Mouse (Mus musculus): ENCODE data around the gene Acmsd.
A peak's percentile ranks its signal among the peaks of the same experiment; 100 is the strongest.
"Not testable (repeated sequence)": the region's sequence is repeated elsewhere in the genome, so short reads cannot be mapped to it uniquely, and the experiment has no call there.

Acmsd gene

DNA sequence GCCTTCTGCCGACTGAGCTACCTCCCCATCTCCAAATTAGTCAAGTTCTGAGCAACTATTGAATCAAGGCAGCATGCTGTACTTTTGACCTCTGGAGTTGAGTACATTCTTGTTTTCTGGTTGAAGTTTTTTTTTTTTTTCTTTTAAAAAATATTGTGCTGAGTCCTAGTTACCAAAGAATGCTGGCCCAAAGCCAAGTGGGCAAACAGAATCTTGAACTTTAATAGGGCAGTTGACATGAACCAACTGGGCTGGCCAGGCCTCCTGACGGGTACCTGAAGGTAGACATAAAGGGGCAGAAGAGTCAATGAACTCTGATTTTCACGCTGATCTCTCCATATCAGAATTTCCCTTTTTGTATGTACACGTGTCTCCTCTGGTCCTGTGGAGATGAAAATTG is at the start of gene Acmsd:
Gene Acmsd, plus strand, starts transcription at position 318 of the 400 bp plus-strand sequence.
- no peak for DNase-seq (ENCODE audit: low read depth, low spot score)

DNA sequence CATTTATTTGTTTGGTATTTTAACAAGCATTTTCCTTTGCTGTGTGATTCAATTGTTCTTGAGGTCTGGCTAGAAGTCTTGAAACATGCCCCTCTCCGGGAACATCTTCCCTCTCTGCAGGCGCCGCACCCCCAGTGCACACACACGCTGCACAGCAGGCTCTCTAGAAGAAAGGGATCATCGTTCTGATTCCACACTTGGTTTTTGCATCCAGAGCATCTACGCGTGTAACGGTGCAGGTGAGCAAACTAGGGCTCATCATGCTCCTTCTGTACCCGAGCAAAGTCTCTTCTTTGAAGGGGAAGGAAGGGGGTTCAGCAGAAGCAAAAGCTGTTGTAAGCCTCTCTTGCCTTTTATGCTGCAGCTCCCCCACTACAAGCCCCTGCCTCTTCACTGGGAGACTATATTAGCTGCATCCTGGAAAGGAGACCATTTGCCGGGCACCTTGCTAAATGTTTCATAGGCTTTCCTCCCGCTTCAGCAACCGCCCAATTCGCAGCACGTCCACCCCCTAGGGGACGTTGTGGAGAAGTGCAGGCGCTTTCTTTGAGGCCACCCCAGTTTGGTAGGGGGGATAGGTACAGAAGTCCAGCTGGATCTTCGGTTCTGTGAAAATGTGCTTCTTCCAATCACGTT is 49.6 kb upstream of the Acmsd start, which contains the start of gene Tmem163:
Gene Tmem163, minus strand, starts transcription at position 51 of the 636 bp plus-strand sequence.
- no peak for DNase-seq (ENCODE audit: low read depth, low spot score)

DNA sequence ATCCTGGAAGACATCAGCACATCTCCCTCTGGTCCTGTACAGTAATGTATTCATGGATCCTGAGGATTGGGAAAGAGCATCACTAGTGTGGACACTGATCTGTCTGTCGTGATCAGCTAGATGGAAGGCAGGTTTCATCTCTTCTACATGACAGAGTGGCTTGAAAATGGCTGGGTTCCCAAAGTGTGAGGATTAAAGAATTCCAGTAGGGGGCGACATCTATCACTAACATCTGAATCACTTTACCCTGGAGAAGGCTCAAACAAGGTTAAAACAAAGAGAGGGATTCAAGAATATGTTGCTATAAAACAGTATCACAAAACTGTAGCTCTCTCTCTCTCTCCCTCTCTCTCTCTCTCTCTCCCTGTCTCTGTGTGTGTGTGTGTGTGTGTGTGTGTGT is 32.7 kb upstream of the Acmsd start:
- DNase-seq (ENCODE audit: low read depth, low spot score), result no peak

DNA sequence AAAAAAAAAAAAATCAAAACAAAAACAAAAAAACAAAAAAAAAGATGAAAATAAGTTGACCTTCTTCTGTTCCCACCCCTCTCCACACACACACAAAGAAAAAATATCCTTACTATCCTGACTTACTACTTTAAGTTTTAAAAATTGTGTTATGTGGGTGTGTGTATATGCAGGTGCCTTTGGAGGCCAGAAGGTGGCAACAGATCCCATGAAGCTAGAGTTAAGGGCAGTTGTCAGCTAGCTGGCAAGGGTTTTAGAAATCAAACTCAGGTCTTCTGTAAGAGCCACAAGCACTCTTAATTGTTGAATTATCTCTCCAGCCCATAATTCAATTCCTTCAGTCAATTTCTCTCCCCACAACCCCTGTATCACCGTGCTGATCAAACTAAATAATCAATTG is 27.0 kb upstream of the Acmsd start:
- no peak for DNase-seq (ENCODE audit: low read depth, low spot score)

DNA sequence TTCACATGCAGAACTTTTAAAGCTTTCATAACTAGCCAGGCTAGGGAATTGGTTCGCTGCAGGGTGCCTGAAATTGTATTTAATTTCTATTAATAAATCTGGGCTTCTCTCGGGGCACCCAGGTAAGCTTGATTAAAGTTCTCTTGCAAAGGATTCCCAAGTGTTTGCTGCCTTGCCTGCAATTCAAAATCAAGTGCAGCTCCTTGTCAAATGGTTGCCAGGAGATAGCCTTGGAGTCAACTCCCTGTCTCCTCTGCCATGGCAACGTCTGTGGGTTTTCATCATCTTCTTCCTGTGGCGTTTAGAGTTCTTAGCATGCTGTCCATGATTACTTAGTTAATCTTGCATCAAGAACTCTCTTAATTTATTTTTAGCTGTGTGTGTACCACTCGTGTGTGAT is 22.9 kb upstream of the Acmsd start:
- no peak for DNase-seq (ENCODE audit: low read depth, low spot score)

DNA sequence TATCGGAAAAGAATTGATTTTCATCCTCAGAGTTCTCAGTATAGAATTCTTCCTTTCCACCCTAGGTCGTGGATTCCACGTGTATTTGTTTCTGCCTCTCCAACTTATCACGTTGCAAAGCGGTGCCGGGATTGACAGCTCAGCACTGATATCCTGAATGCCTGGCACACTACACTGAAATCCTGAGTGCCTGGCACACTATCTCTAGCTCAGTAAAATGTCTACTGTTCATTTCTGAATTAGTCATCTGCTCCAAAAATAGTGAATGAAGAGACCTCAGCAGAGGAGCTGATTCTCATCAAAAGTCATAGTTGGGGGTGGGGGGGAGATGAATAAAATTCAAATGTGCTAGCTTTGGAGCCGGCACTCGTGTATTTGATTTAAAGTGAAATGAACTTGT is 12.8 kb upstream of the Acmsd start:
- DNase-seq (ENCODE audit: low read depth, low spot score), result no peak

DNA sequence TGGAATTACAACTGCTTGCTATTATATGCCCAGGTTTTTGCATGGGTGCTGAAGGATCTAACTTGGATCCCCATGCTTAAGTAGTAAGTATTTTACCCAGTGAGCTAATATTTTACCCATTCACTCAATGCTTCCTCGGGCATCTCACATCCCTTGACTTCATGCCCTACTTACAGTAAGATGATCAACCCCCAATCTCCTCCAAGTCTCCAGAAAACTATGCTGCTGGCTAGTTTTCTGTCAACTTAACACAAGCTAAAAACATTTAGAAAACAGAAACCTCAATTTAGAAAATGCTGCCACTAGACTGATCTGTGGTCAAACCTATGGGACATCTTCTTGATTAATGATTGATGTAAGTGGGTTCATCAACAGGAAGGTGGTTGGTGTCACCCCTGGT is 10.9 kb upstream of the Acmsd start:
- DNase-seq (ENCODE audit: low read depth, low spot score), result no peak

DNA sequence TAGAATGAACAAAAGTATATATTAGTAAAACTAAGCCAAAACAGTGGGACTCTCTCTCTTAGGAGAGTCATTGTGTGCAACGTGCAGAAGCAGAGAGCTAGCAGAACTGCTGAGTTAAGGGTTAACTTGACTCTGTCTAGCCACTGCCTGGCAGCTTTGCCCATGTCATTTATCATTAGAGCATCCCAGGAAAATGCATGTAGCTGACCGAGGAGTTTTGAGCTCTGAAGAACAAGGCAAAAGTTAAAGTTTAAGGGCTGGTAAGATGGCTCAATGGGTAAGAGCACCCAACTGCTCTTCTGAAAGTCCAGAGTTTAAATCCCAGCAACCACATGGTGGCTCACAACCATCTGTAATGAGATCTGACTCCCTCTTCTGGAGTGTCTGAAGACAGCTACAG is 5.6 kb upstream of the Acmsd start:
- DNase-seq (ENCODE audit: low read depth, low spot score), result no peak

DNA sequence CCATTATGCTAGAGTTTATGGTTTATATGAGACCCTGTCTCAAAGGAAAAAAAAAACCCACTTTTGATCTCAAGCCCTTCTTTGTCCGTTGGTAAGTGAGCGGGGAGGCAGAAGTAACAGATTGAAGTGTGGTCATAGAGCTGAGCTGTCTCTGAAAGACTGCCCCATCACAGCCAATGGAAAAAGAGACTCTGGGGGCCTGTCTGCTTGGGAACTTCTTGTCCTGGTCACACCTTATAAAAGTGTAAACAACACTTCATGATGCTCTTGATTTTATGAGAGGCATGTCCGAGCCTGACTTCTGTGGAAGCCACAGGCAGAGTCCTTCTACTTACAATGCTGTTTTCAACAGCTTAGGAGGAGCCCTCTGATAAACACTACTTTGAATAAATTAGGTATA is 1.9 kb downstream of the Acmsd start:
- no peak for DNase-seq (ENCODE audit: low read depth, low spot score)

DNA sequence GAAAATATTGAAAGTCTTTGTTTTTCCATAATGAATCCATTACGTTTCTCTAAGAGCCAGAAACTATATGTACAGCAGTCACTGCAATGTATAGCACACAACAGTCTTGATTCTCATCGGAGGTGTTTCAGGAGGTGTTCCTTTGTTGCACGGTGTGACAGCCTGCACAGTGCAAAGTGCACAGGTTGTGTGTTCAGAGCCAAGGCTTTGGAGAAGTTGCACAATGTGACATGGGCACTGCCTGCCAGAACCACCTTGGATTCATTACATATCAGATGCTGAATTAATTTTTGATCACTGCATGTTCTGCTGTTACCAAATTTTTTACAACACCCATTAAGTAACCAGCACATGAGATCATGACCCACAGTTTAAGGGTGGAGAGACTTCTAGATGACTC is 3.2 kb downstream of the Acmsd start:
- DNase-seq (ENCODE audit: low read depth, low spot score), result no peak

DNA sequence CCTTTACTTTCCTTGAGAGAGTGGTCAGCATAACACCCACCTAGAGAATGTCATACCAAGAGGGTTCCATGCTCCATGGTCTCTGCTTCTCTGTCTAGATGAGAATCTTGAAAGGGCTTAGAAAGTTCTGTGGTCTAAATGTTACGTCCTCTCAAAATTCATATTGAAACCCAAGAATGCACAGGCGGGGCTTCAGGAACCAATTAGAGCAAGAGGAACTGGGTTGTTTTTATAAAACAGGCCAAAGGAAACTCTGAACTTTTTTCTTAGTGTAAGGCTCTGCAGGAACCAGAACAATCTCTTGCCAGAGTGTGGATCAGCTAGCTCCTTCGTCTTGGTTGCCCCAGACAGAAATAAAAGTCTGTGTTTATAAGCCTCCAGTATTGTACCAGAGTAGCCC is 3.6 kb downstream of the Acmsd start:
- DNase-seq (ENCODE audit: low read depth, low spot score), result no peak

DNA sequence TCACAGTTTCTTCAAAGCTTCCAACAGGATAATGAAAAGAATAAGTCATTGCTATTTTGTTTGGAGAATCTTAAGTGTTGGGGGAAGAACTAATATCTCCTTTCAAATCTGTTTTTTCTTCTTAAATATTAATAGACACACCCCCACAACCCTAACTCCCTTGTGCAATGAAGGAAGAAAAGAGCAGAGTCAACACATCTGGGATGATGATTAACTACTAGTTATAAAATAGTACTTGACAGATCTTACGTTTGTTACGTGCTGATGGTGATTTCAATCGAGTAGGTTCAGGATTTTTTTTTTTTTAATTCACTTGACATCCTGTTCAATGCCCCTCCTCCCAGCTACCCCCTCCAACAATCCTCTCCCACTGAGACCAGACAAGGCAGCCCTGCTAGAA is 6.1 kb downstream of the Acmsd start:
- DNase-seq (ENCODE audit: low read depth, low spot score), result no peak

DNA sequence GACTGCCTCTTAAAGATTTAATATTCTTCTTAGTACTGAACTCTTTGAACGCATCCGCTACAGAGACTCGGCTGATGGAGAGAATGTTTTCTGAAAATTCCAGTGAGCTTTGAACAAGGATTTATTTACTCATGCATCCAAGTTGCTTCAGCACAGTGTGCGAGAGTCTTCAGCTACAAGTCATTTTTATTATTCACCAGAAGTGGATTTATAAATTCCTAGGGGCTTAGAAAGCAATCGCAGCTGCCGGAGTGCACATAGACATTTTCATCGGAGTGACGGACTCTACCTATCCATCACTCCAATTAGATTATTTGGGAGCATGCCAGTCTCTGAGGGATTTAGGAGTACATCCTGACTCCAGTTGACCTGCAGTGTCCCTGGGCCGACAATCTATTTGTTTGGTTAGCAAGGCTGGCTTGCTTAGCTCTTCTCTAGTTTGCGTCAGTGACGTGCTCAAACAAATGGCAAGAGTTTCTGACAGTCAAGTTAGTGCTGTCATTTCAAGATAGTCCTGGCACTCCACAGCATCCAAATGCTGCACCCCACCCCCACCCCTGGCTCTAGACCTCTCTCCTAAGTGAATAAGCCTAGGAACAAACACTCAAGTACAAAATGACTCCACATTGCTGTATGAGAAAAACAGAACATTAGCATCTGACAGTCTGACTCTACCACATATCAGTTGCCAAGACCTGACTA is 21.3 kb downstream of the Acmsd start:
- no peak for DNase-seq (ENCODE audit: low read depth, low spot score)

DNA sequence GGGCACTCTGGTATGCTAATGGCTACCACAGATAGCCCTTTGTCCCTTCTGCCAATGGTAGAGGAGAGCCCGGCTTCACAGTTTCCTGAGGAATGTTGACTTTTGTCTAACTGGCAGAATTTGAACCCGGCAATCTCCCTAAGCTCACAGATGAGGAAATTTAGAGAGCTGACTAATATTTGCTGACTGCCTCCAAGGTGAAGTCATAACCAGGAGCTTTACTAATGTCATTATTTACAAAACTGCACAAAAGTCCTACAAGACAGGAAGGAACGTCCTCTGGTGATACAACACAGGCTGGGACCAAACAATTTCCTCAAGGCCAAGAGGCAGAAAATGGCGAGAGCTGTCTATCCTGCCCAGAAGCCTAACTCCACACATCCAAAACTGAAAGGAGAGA is 26.6 kb downstream of the Acmsd start:
- DNase-seq (ENCODE audit: low read depth, low spot score), result no peak

DNA sequence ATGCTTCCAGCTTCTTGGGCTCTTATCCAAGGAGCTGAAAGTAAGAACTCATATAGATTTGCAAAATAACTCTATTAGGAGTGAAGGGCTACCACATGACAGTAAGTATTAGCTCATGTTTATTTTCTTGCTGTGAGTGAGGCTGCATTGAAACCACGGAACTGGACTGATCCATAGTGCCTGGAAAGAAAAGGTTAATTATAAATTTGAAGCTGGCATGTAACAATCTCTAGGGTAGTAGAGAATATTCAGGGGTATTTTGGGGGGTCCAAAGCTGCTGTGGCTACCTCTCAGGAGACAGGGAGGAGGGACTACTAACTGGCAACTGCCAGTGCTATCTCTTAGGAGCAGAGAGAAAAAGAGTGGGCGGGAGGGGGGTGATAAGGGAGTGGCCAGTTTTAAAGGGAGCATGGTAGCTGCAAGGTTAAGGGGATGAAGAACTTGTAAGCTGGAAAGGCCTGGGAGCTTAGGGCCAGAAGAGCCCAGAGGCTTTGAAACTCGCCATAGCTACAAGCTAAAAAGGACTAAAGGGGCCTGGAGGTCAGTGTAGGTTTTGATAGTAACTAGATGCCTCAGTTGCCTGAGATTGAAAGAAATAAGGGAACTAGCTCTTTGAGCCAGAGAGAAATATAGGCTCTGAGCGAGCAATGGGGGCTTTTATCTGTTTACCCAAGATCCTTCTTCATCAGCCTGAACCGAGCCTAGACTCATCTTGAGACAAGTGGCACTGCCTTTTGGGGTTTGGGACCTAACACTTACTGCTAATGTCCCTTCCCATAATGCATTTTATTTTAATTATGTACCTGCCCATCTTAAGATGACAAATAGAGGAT is 27.3 kb downstream of the Acmsd start:
- no peak for DNase-seq (ENCODE audit: low read depth, low spot score)

DNA sequence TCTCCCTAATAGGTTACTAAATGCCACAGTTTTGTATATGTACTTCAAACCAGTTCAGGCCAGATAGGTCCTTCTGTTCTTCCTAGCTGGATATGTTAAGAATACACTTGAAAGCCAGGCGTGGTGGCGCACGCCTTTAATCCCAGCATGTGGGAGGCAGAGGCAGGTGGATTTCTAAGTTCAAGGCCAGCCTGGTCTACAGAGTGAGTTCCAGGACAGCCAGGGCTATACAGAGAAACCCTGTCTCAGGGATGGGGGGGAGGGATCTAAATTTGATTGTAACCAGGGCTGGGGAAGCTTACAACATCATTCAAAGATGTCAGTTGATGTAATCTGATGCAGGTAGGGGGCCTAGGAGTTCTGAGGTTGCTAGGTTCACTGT is 27.9 kb downstream of the Acmsd start:
- not testable (repeated sequence) for DNase-seq (ENCODE audit: low read depth, low spot score)

DNA sequence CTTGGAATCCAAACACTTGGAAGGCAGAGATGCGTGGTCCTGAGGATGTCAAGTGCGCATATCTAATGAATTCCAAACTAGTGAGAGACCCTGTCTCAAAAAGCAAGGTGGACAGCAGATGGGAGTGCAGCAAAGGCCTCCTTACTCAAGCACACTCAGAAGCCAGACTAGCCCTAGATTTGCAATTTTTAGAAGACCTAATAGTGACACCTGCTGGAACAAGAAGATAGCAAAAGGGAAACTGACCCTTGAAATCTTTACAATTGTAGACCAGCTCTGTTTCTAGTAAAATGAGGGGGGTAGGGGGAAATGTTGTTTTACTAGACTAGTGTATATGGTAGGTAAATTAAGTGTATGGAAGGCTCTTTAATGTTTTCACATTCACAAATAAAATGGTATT is 36.3 kb downstream of the Acmsd start:
- no peak for DNase-seq (ENCODE audit: low read depth, low spot score)

DNA sequence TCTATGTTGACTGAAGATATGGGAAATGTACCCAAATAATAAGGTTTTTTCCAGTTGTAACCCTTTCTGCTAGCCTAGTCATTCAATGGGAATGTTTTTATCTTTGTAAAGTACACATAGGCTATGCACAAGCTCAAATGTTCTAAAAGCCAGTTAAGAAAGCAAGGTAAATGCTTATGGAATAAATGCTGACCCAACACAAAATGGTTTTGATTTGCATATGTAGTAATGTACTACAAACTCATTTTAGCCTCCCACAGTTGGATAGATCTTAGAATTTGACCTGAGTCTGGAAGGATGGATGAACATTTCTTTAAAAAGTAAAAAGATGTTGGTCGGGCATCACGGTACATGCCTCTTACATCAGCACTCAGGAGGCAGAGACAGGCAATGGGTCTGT is 37.5 kb downstream of the Acmsd start:
- DNase-seq (ENCODE audit: low read depth, low spot score), result no peak

DNA sequence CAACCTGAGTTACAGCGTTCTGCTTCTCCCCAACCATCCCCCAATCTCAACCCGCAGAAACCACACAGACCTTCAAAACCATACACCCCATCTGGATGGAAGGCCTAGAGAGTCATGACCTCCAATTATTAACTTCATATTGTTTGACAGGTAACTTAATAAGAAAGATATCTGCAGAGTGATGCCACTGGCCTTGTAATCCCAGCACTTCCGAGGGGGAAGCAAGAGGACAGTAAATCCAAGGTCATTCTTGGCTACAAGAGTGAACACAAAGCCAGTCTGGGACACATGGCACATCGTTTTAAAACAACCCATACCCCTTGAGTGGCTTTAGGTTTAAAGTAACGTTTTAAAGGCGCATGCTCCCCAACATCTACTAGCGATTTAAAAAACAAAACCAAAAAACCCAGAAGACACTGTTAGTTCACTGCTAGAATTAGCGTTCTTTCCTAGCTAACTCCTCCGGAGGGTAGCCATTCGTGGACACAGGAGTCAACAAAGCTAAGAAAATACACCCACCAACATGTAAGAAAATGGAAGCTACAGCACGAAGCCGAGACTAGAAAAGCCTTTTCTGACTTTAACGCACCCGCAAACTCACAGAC is 44.1 kb downstream of the Acmsd start:
- no peak for DNase-seq (ENCODE audit: low read depth, low spot score)

DNA sequence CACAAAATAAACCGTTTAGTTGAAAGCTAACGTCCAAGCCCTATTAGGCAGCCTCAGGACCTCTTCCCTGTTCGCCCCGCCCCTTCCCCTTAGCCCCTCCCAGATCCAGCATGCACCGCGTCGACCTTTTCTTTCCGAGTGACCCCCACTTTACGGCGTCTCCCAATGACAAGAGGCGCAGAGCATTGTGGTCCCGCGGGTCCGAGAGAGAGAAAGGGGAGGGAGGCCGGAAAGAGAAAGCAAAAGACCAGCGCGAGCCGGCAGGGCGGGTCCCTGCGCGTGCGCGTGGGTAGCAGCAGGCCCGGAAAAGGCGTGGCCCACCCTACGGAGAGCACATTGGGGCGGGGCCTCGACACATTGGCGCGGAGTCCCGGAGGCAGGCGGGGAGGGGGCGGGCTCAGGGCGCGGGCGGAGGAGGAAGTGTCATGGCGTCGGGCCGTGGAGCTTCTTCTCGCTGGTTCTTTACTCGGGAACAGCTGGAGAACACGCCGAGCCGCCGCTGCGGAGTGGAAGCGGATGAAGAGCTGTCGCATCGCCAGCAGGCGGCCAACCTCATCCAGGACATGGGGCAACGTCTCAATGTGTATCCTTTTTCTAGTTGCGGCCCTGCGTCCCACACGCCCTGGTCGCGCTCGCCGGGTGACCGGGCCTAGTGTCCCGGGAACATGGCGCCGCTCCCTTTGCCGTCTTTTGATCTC is 44.7 kb downstream of the Acmsd start, which contains the start of gene Ccnt2:
Gene Ccnt2, plus strand, starts transcription at position 362 of the 698 bp plus-strand sequence.
- DNase-seq (ENCODE audit: low read depth, low spot score), result peak; percentile 99

DNA sequence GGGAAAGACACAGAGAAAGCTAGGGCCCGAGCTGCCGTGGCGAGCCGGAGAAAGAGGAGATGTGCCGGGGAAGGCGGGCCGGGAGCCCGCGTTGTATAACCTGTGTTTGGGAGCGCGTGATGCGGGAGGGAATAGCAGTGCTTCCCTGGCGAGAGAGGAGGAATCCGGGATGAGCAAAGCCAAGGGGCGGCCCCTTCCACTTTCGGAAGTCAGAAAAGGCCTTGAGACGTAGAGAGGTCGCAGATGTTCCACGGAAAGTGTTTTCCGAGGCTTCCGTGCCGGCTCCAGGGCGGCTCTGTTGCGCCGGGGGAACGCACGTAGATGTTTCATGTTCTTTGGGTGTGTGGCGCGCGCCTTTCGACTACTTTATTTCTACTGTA is 45.3 kb downstream of the Acmsd start:
- DNase-seq (ENCODE audit: low read depth, low spot score), result peak; percentile 72

Data from skeletal muscle tissue, adult 2 months (tissue).